Mouse (Mus musculus): Measurements from ENCODE around the gene Adam33. TPM values are rescaled to one million over a fixed set of nuclear protein-coding genes. Genes with fewer than 3 reads are reported as not detected.

The Adam33 gene
- total and polyA plus RNA-seq, 3 experiments: 0.17 to 0.21 TPM; not detected in 1

DNA sequence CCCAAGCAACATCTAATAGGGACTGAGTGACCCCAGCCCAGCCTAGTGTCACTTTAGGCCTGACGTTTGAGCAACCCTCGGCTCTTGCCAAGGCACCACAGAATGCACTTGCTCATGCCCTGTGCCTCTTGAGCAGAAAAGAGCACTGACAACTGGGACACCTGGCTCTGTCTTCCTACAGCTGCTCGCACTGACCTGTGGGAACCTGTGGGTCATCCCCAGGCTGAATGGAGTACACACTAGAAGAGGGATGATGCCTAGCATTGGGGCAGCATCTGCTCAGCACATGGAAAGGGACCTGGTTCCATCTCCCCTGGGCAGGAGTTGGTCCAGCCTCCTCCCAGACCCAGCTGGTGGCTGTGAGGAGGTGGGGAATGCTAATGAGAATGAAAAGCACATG lies 36.7 kb downstream of the Adam33 start:
- H3K9me3 ChIP-seq (replicated peaks; ENCODE audit: low read length): no peaks in the 10 kb centered on the region
- dilution Hi-C loops (cut with MboI; ENCODE audit: extremely low pct_ligation_motif_present, extremely low pct_unique_long_range_greater_than_20kb, low sequenced_read_pairs): no loop called here
- in situ Hi-C loops (cut with MboI; ENCODE audit: low pct_ligation_motif_present, low pct_unique_long_range_greater_than_20kb, low sequenced_read_pairs): no loop called here
- H3K79me2 ChIP-seq (replicated peaks; ENCODE audit: control insufficient read depth, extremely low read depth, insufficient read depth, poor library complexity, severe bottlenecking): no peaks in the 10 kb centered on the region
- TF ChIP-seq JUN (IDR thresholded peaks at IDR 0.05; ENCODE audit: insufficient read depth, low read depth, low read length) (no peak), MAX (IDR thresholded peaks at IDR 0.05; ENCODE audit: low read length) (no peak), USF2 (conservative IDR thresholded peaks at IDR 0.05; ENCODE audit: low read depth, low read length) (no peak), MXI1 (IDR thresholded peaks at IDR 0.05; ENCODE audit: low read depth, low read length) (no peak), ZC3H11A (IDR thresholded peaks at IDR 0.05; ENCODE audit: low read depth, low read length) (no peak), ELF1 (IDR thresholded peaks at IDR 0.05; ENCODE audit: low read depth, low read length) (no peak), MAFK (IDR thresholded peaks at IDR 0.05; ENCODE audit: insufficient replicate concordance, low read length) (no peak), RAD21 (IDR thresholded peaks at IDR 0.05; ENCODE audit: low read depth, low read length) (no peak), GABPA (IDR thresholded peaks at IDR 0.05; ENCODE audit: insufficient replicate concordance, low read depth, low read length) (no peak), UBTF (IDR thresholded peaks at IDR 0.05; ENCODE audit: low read depth, low read length) (no peak), USF1 (IDR thresholded peaks at IDR 0.05; ENCODE audit: low read depth, low read length) (no peak), HCFC1 (IDR thresholded peaks at IDR 0.05; ENCODE audit: low read depth, low read length) (no peak), KAT2A (IDR thresholded peaks at IDR 0.05; ENCODE audit: insufficient replicate concordance, low read length) (no peak), CHD2 (IDR thresholded peaks at IDR 0.05; ENCODE audit: low read length) (no peak)
- no peak for DNase-seq (ENCODE audit: extremely low read depth)
- no peaks in the 10 kb centered on the region for H3K27me3 ChIP-seq (replicated peaks)
- no peak overlapping the region for H3K4me3 ChIP-seq (replicated peaks in 1 of 3; ENCODE audit: low read depth in 2 of 3, low read length in 2 of 3, poor library complexity in 1 of 3)
- no peak overlapping the region for H3K4me2 ChIP-seq (ENCODE audit: insufficient read depth, low read depth, poor library complexity, severe bottlenecking)
- H3K4me1 ChIP-seq (ENCODE audit: control insufficient read depth in 1 of 2, insufficient read depth in 2 of 2): peaks cover 0 to 11% of the 10 kb centered on the region in 2 experiments; a peak in 1 of 4 replicates
- H3K36me3 ChIP-seq (replicated peaks in 1 of 2; ENCODE audit: control insufficient read depth in 1 of 2, insufficient read depth in 1 of 2, low read length in 1 of 2): peaks cover 4 to 32% of the 10 kb centered on the region in 2 experiments
- no peak overlapping the region for H3K9ac ChIP-seq (ENCODE audit: insufficient read depth, low read depth)
- no peak overlapping the region for H3K27ac ChIP-seq (ENCODE audit: insufficient read depth, low read depth)

GRCm38 (mm10) chr2:131025230-131025629 lies 38.4 kb downstream of the Adam33 start:
- no peaks in the 10 kb centered on the region for H3K27me3 ChIP-seq (replicated peaks)
- H3K9me3 ChIP-seq (replicated peaks; ENCODE audit: low read length): no peaks in the 10 kb centered on the region
- no peak overlapping the region for H3K4me3 ChIP-seq (replicated peaks in 1 of 3; ENCODE audit: low read depth in 2 of 3, low read length in 2 of 3, poor library complexity in 1 of 3)
- H3K36me3 ChIP-seq (replicated peaks in 1 of 2; ENCODE audit: control insufficient read depth in 1 of 2, insufficient read depth in 1 of 2, low read length in 1 of 2): peaks cover 4 to 39% of the 10 kb centered on the region in 2 experiments
- no peak for DNase-seq (ENCODE audit: extremely low read depth)
- H3K79me2 ChIP-seq (replicated peaks; ENCODE audit: control insufficient read depth, extremely low read depth, insufficient read depth, poor library complexity, severe bottlenecking): no peaks in the 10 kb centered on the region
- dilution Hi-C loops (cut with MboI; ENCODE audit: extremely low pct_ligation_motif_present, extremely low pct_unique_long_range_greater_than_20kb, low sequenced_read_pairs) (no loop called here), in situ Hi-C loops (cut with MboI; ENCODE audit: low pct_ligation_motif_present, low pct_unique_long_range_greater_than_20kb, low sequenced_read_pairs) (no loop called here)
- H3K27ac ChIP-seq (ENCODE audit: insufficient read depth, low read depth): no peak overlapping the region
- H3K9ac ChIP-seq (ENCODE audit: insufficient read depth, low read depth): no peak overlapping the region
- H3K4me1 ChIP-seq (ENCODE audit: control insufficient read depth in 1 of 2, insufficient read depth in 2 of 2): peaks cover 2 to 21% of the 10 kb centered on the region in 2 experiments; a peak in 2 of 4 replicates
- H3K4me2 ChIP-seq (ENCODE audit: insufficient read depth, low read depth, poor library complexity, severe bottlenecking): no peak overlapping the region
- TF ChIP-seq KAT2A (IDR thresholded peaks at IDR 0.05; ENCODE audit: insufficient replicate concordance, low read length): no peak
- TF ChIP-seq PAX5 (IDR thresholded peaks at IDR 0.05; ENCODE audit: low read length): no peak
- no peak for TF ChIP-seq JUN (IDR thresholded peaks at IDR 0.05; ENCODE audit: insufficient read depth, low read depth, low read length)
- TF ChIP-seq MAX (IDR thresholded peaks at IDR 0.05; ENCODE audit: low read length): no peak
- TF ChIP-seq CHD1 (IDR thresholded peaks at IDR 0.05; ENCODE audit: low read depth, low read length): no peak
- no peak for TF ChIP-seq MAFK (IDR thresholded peaks at IDR 0.05; ENCODE audit: insufficient replicate concordance, low read length)
- no peak for TF ChIP-seq RAD21 (IDR thresholded peaks at IDR 0.05; ENCODE audit: low read depth, low read length)
- TF ChIP-seq ZKSCAN1 (IDR thresholded peaks at IDR 0.05; ENCODE audit: borderline replicate concordance, low read depth, low read length): no peak
- TF ChIP-seq SMC3 (IDR thresholded peaks at IDR 0.05; ENCODE audit: low read depth, low read length): no peak
- no peak for TF ChIP-seq CHD2 (IDR thresholded peaks at IDR 0.05; ENCODE audit: low read length)
- no peak for TF ChIP-seq EP300 (IDR thresholded peaks at IDR 0.05; ENCODE audit: low read length)
- no peak for TF ChIP-seq MXI1 (IDR thresholded peaks at IDR 0.05; ENCODE audit: low read depth, low read length)
- TF ChIP-seq ETS1 (conservative IDR thresholded peaks at IDR 0.05; ENCODE audit: low read depth, low read length): no peak

Data from CH12.LX (cell line).